Mouse (Mus musculus): ENCODE measurements around the gene Mmp20. TPM values are rescaled to one million over a fixed set of nuclear protein-coding genes. Genes with fewer than 3 reads are reported as not detected.

The Mmp20 gene
- polyA plus RNA-seq, 1 experiment from 2014 or later, result not detected

DNA sequence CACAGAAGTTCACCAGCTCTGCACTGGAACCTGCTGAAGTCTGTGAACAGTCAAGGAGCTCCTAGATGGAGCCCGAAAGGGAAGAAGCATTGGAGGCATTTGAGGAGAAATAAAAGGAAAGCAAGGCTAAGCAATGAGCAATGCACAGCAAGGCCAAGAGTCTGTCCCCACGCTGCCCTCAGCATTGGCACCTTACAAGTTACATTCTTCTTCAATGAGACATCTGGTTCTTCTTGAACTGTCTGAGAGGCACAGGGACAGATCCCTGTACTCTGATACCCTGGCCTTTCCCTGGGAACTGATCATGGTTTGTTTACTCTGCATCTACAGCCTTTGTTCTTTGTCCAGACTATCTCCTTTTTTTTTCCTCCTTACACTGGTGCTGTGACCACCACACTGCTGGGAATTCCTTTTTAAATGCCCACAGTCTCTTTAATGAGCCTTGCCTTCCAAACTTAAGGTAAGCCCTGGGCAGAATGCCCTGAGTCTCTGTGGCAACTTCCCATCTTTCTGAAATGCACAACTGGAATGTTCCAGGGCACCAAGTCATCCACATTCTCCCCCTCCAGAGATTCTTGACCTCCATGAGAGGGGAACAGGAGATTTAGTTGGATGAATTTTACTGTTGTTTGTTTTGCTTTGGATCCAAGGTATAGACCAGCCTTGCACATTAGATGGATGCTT, 50.3 kb downstream of the Mmp20 start:
- ATAC-seq (no peak), DNase-seq (ENCODE audit: low spot score) (no peak)
- H3K9me3 ChIP-seq (replicated peaks; ENCODE audit: control insufficient read depth, low read length), result no peaks in the 10 kb centered on the region
- no peak overlapping the region for H3K27ac ChIP-seq (ENCODE audit: low read depth, low read length)
- no peaks in the 10 kb centered on the region for H3K27me3 ChIP-seq (replicated peaks; ENCODE audit: control insufficient read depth, insufficient read depth, low read length)
- H3K4me2 ChIP-seq (ENCODE audit: low read length), result no peak overlapping the region
- H3K4me3 ChIP-seq (ENCODE audit: low read depth, low read length), result no peak overlapping the region
- H3K36me3 ChIP-seq (ENCODE audit: control insufficient read depth, insufficient read depth, low read length), result no peaks in the 10 kb centered on the region
- 90% methylated on average over 2 of the region's 2 CpGs for WGBS
- H3K9ac ChIP-seq (ENCODE audit: low read length), result no peak overlapping the region
- H3K4me1 ChIP-seq (ENCODE audit: control insufficient read depth, insufficient read depth, low read length), result no peaks in the 10 kb centered on the region

DNA sequence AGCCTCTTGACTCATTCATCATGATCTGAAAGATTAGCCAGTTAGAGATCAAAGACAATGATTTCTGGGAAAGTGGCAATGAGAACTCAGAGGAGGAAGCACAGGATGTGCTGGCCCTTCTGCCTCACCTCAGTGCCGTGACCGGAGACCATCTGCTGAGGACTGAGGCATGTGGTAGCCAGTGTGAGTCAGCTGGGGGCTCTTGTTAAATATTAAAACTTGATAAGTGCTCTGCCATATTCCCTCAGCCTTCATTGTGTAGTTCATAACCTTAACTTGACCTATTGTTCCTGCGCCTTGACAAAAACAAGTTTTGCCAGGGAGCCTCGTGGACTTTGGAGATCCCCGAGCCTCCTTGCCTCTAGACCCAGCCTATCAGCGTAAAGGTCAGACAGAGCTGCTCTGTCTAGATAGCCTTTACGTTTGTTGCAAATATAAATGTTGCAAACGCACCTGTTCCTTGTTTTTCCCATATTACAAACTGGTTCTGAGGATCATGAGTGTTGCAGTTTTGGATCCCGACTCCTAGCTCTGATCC, 54.1 kb downstream of the Mmp20 start:
- 91% methylated on average over 9 of the region's 9 CpGs for WGBS
- H3K27me3 ChIP-seq (replicated peaks; ENCODE audit: control insufficient read depth, insufficient read depth, low read length), result no peaks in the 10 kb centered on the region
- no peak overlapping the region for H3K9ac ChIP-seq (ENCODE audit: low read length)
- DNase-seq (ENCODE audit: low spot score) (no peak), ATAC-seq (no peak)
- H3K4me2 ChIP-seq (ENCODE audit: low read length), result no peak overlapping the region
- no peaks in the 10 kb centered on the region for H3K4me1 ChIP-seq (ENCODE audit: control insufficient read depth, insufficient read depth, low read length)
- H3K36me3 ChIP-seq (ENCODE audit: control insufficient read depth, insufficient read depth, low read length), result no peaks in the 10 kb centered on the region
- no peak overlapping the region for H3K27ac ChIP-seq (ENCODE audit: low read depth, low read length)
- H3K9me3 ChIP-seq (replicated peaks; ENCODE audit: control insufficient read depth, low read length), result no peaks in the 10 kb centered on the region
- no peak overlapping the region for H3K4me3 ChIP-seq (ENCODE audit: low read depth, low read length)

DNA sequence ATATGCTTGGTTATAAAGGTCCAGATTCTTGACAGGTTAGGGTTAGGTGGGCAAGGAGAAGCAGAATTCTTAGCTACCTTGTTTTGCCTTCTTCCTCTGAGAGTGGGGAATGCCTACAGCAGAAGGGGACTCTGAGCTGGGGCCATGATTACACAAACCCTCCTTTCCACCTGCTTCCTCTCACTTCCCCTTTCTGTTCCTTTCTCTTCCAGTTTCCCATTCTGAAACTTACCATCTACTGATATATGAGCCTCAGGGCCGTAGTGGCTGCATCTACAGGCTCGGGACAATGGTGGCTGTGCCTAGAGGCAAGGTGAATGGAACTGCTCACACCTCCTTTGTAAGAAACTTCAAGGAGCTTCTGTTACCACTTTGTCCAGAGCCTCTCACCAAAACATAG, 58.0 kb downstream of the Mmp20 start:
- Histone ChIP-seq H3K4me2 (ENCODE audit: low read length) (no peak overlapping the region), H3K4me1 (ENCODE audit: control insufficient read depth, insufficient read depth, low read length) (no peaks in the 10 kb centered on the region), H3K9me3 (replicated peaks; ENCODE audit: control insufficient read depth, low read length) (no peaks in the 10 kb centered on the region), H3K9ac (ENCODE audit: low read length) (no peak overlapping the region), H3K27ac (ENCODE audit: low read depth, low read length) (no peak overlapping the region), H3K4me3 (ENCODE audit: low read depth, low read length) (no peak overlapping the region), H3K36me3 (ENCODE audit: control insufficient read depth, insufficient read depth, low read length) (no peaks in the 10 kb centered on the region), H3K27me3 (replicated peaks; ENCODE audit: control insufficient read depth, insufficient read depth, low read length) (no peaks in the 10 kb centered on the region)
- WGBS, result 80% methylated on average over 2 of the region's 2 CpGs
- ATAC-seq (no peak), DNase-seq (ENCODE audit: low spot score) (no peak)

DNA sequence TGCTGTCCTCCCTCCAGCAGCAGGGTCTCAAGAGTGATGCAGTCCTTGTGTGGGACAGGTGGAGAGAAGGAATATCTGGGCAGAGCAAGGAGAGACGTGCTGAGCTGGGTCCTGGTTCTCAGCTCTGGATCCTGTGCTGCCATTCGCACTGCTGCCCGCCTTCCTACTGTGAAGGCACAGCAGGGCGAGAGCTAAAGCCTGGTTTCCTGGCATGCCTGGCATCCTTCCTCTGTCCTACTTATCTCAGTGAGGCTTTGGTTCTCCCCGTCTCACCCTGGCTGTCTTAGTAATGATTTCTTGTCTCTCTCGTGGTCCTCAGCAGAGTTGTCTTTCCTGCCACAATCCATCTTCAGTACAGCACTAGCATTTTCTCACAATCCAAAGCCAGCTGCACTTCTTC, 61.8 kb downstream of the Mmp20 start:
- H3K27ac ChIP-seq (ENCODE audit: low read depth, low read length), result no peak overlapping the region
- 56% methylated on average over 6 of the region's 6 CpGs for WGBS
- no peak for ATAC-seq
- H3K36me3 ChIP-seq (ENCODE audit: control insufficient read depth, insufficient read depth, low read length), result no peaks in the 10 kb centered on the region
- no peak for DNase-seq (ENCODE audit: low spot score)
- no peaks in the 10 kb centered on the region for H3K4me1 ChIP-seq (ENCODE audit: control insufficient read depth, insufficient read depth, low read length)
- no peak overlapping the region for H3K9ac ChIP-seq (ENCODE audit: low read length)
- H3K4me2 ChIP-seq (ENCODE audit: low read length), result no peak overlapping the region
- no peaks in the 10 kb centered on the region for H3K27me3 ChIP-seq (replicated peaks; ENCODE audit: control insufficient read depth, insufficient read depth, low read length)
- H3K4me3 ChIP-seq (ENCODE audit: low read depth, low read length), result no peak overlapping the region
- H3K9me3 ChIP-seq (replicated peaks; ENCODE audit: control insufficient read depth, low read length), result no peaks in the 10 kb centered on the region

DNA sequence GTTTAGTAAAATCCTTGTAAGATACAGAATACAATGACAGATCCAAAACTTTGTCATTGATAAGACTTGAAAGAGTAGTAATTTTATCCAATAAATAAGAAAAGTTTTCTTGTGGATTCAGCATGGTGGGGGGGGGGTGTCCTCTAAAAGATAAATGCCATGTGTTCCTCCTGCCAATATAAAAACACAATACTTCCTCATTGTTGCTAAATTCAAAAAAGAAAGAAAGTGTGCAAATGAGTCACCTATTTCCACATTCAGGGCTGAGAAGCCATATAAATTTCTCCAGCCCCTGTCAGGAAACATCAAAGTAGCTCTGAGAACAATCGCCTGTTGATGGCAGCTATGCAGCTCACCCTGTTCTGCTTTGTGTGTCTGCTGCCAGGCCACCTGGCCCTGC, 63.8 kb downstream of the Mmp20 start, which contains the start of gene Mmp7:
TSS of gene Mmp7 (plus strand) at position 301 of the 400 bp plus-strand sequence.
- no peaks in the 10 kb centered on the region for H3K9me3 ChIP-seq (replicated peaks; ENCODE audit: control insufficient read depth, low read length)
- WGBS, result 74% methylated on average over 1 of the region's 1 CpGs
- no peaks in the 10 kb centered on the region for H3K27me3 ChIP-seq (replicated peaks; ENCODE audit: control insufficient read depth, insufficient read depth, low read length)
- DNase-seq (ENCODE audit: low spot score), result no peak
- H3K36me3 ChIP-seq (ENCODE audit: control insufficient read depth, insufficient read depth, low read length), result no peaks in the 10 kb centered on the region
- H3K27ac ChIP-seq (ENCODE audit: low read depth, low read length), result no peak within 1 kb of the TSS
- H3K4me2 ChIP-seq (ENCODE audit: low read length), result no peak within 1 kb of the TSS
- H3K9ac ChIP-seq (ENCODE audit: low read length), result no peak within 1 kb of the TSS
- H3K4me3 ChIP-seq (ENCODE audit: low read depth, low read length), result no peak within 1 kb of the TSS
- no peaks in the 10 kb centered on the region for H3K4me1 ChIP-seq (ENCODE audit: control insufficient read depth, insufficient read depth, low read length)
- ATAC-seq, result no peak

DNA sequence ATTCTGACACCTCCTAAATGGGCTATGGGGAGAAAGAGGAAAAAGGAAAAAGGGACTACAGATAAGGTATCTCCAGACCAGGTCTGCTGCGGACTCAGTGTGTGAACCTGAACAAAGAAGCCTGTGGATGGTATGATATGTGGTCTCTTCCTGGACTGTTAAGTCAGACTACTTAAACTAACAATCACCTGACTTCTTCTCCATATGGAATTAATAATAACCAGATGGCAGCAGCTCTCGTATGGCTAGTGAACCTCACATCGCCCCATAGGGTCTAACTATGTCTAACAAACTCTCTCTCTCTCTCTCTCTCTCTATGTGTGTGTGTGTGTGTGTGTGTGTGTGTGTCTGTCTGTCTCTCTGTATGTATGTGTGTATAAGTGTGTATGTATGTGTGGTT, 65.9 kb downstream of the Mmp20 start:
- ATAC-seq, result no peak
- Histone ChIP-seq H3K9ac (ENCODE audit: low read length) (no peak overlapping the region), H3K4me1 (ENCODE audit: control insufficient read depth, insufficient read depth, low read length) (no peaks in the 10 kb centered on the region)

DNA sequence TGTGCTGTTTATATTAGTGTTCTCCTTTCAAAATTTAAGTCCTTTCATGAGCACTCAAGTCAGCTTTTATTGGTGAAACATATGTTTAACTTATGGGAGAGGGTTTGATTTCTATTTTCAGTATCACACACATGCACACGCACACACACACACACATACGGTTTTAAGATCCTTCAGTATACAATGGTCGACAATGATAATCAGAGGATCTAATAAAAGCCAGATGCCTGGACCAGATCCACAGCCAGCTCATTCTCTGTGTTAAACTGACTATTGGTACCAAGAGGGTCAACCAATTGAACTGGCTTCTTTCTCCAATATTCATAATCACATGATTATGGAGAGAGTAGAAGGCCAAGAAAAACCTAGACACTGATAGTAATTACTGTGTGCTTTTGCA, 67.6 kb downstream of the Mmp20 start:
- H3K9me3 ChIP-seq (replicated peaks; ENCODE audit: control insufficient read depth, low read length), result no peaks in the 10 kb centered on the region
- H3K4me3 ChIP-seq (ENCODE audit: low read depth, low read length), result no peak overlapping the region
- no peaks in the 10 kb centered on the region for H3K27me3 ChIP-seq (replicated peaks; ENCODE audit: control insufficient read depth, insufficient read depth, low read length)
- 87% methylated on average over 3 of the region's 3 CpGs for WGBS
- H3K4me1 ChIP-seq (ENCODE audit: control insufficient read depth, insufficient read depth, low read length), result no peaks in the 10 kb centered on the region
- ATAC-seq, result no peak
- no peak overlapping the region for H3K27ac ChIP-seq (ENCODE audit: low read depth, low read length)
- H3K9ac ChIP-seq (ENCODE audit: low read length), result no peak overlapping the region
- H3K4me2 ChIP-seq (ENCODE audit: low read length), result no peak overlapping the region
- no peak for DNase-seq (ENCODE audit: low spot score)
- H3K36me3 ChIP-seq (ENCODE audit: control insufficient read depth, insufficient read depth, low read length), result no peaks in the 10 kb centered on the region

More for the DNA sequence above, 65.9 kb downstream of the Mmp20 start:
- WGBS, result 91% methylated on average over 3 of the region's 3 CpGs
- H3K27me3 ChIP-seq (replicated peaks; ENCODE audit: control insufficient read depth, insufficient read depth, low read length), result no peaks in the 10 kb centered on the region
- no peak overlapping the region for H3K4me3 ChIP-seq (ENCODE audit: low read depth, low read length)
- no peak overlapping the region for H3K4me2 ChIP-seq (ENCODE audit: low read length)
- H3K9me3 ChIP-seq (replicated peaks; ENCODE audit: control insufficient read depth, low read length), result no peaks in the 10 kb centered on the region
- no peaks in the 10 kb centered on the region for H3K36me3 ChIP-seq (ENCODE audit: control insufficient read depth, insufficient read depth, low read length)
- H3K27ac ChIP-seq (ENCODE audit: low read depth, low read length), result no peak overlapping the region
- DNase-seq (ENCODE audit: low spot score), result no peak

DNA sequence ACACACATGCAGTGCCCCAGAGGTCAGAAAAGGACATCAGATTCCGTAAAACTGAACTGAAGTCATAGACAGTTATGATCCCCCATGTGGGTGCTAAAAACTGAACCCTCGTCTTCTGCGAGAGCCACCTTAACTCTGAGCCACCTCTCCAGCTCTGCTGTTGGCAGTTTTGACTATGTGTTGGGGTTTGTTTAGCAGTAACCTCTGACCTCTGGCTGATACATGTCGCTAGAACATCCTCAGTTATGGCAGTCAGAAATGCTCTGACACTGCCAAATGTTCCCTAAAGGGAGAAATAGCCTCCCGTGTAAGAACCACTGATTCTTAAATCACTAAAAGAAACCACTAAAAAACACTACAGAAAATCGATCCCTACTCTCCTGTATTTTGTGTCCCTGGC, 80.7 kb downstream of the Mmp20 start:
- Histone ChIP-seq H3K36me3 (ENCODE audit: control insufficient read depth, insufficient read depth, low read length) (no peaks in the 10 kb centered on the region), H3K4me1 (ENCODE audit: control insufficient read depth, insufficient read depth, low read length) (no peaks in the 10 kb centered on the region), H3K27me3 (replicated peaks; ENCODE audit: control insufficient read depth, insufficient read depth, low read length) (no peaks in the 10 kb centered on the region), H3K4me3 (ENCODE audit: low read depth, low read length) (no peak overlapping the region), H3K27ac (ENCODE audit: low read depth, low read length) (no peak overlapping the region), H3K9me3 (replicated peaks; ENCODE audit: control insufficient read depth, low read length) (no peaks in the 10 kb centered on the region), H3K9ac (ENCODE audit: low read length) (no peak overlapping the region), H3K4me2 (ENCODE audit: low read length) (no peak overlapping the region)
- ATAC-seq, result no peak
- DNase-seq (ENCODE audit: low spot score), result no peak
- 72% methylated on average over 6 of the region's 6 CpGs for WGBS

DNA sequence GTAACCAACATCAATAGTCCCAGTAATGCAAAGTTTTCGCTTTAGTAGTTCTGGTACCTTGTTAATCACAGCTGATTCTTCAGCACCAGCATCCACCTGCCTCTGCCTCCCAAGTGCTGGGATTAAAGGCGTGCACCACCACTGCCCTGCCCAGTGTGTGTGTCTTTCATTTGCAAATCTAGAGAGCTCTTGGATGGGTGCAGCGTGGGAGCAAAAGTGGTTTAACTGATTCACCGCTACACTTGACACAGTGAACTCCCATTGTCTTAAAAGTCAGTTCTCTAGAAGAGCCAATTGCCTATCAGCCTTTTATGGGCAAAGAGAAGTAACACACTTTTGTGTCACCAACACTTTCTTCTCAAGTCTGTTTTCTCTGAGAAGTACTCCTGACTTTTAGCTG, 83.2 kb downstream of the Mmp20 start:
- no peak for DNase-seq (ENCODE audit: low spot score)
- Histone ChIP-seq H3K4me3 (ENCODE audit: low read depth, low read length) (no peak overlapping the region), H3K9me3 (replicated peaks; ENCODE audit: control insufficient read depth, low read length) (no peaks in the 10 kb centered on the region), H3K27ac (ENCODE audit: low read depth, low read length) (no peak overlapping the region), H3K4me1 (ENCODE audit: control insufficient read depth, insufficient read depth, low read length) (no peaks in the 10 kb centered on the region), H3K36me3 (ENCODE audit: control insufficient read depth, insufficient read depth, low read length) (no peaks in the 10 kb centered on the region), H3K27me3 (replicated peaks; ENCODE audit: control insufficient read depth, insufficient read depth, low read length) (no peaks in the 10 kb centered on the region), H3K9ac (ENCODE audit: low read length) (no peak overlapping the region), H3K4me2 (ENCODE audit: low read length) (no peak overlapping the region)
- no peak for ATAC-seq
- WGBS, result 78% methylated on average over 4 of the region's 4 CpGs
